Mouse (Mus musculus) spleen, adult 12 weeks (tissue): ENCODE measurements around the gene Tasp1.
"Not testable (repeated sequence)": the region's sequence is repeated elsewhere in the genome, so short reads cannot be mapped to it uniquely, and the experiment has no call there.

Experiments used
- DNase-seq: peaks from one replicate; pipeline ENCODE4 v3.0.0; 2022; ENCODE audit warnings: low spot score

Tasp1 gene

DNA sequence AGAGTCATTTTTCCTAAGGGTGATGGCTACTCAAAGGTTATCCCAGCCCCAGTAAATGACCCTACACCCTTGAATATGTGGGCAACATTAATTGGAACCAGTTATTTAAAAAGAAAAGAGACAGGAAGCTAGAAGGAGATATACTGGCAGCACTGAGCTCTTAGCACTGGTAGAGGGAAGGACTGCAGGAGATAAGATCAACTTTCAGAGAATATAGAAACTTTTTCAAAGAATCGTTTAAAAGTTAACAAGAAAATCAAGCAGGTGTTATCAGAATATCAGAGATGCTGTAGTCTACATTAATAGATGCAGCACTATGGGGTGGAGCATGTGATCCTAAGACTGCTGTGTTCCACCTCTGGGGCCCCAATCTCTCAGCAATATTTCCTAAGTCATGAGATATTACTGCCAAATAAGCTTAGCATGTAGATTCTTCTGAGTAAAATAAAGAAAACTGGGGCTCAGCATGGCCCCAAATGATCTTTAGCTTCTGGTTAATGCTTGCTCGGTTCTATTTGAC, 14.9 kb downstream of the Tasp1 start:
- no peak for DNase-seq

DNA sequence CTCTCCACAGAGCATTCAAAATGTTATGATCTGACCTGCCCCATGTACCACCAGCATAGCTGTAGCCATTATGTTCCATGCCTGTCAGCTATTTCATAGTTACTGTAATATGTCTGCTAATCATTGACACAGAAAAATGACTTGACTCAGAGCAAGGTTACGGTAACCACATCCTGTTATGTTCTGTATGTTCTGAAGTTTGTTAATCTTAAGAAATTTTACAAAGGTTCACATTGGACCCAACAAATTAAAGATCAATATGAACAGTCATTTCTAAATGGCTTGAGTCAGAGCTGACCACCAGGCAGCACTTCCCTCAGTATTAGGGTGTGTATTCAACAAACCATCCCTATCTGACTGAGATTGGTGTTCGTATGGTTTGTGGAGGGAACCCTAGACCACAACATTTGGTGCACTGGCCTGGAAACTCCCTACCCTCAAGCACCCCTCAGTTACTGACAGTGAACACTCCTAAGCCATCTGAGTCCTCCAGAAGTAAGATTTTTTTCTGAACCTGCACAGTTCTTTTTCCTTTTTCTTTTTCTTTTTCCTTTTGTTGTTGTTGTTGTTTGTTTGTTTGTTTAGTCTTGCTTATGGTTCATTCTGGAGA, 24.0 kb downstream of the Tasp1 start:
- no peak for DNase-seq

DNA sequence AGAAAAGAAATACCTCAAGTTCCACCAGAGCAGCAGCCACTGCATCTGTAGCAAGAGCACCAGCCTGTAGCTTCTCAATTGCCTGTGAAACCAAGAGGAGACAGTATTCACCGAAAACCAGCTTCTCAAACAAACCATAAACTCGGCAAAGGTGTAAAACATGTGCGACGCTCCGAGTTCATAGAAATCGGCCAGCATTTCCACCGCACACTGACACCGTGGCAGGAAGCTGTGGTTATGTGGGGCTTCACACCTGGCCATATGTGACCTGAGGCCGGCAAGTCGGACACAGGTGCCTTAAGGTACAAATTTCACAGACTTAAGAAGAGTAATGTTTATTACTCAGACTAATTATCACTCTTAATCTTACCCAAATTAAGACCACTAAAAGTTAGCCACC, 24.5 kb downstream of the Tasp1 start:
- DNase-seq, result no peak

DNA sequence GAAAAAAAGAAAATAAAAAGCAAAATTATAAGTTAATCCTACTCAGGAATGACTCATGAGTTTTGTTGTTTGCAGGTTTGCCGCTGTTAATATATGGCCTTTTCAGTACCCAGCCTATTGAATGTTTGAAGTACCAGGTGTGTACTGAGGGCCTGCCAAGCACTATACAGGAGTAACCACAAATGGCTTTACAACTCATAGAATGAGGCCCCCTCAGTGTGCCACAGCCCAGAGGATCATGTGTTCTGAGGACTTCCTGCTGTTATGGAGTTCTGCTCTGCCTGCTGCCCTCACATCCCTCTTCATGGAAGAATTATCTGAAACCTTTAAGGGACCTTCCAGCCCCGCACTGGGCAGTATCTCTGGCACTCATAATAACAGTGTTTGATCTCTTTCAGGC, 29.1 kb downstream of the Tasp1 start:
- DNase-seq, result no peak

DNA sequence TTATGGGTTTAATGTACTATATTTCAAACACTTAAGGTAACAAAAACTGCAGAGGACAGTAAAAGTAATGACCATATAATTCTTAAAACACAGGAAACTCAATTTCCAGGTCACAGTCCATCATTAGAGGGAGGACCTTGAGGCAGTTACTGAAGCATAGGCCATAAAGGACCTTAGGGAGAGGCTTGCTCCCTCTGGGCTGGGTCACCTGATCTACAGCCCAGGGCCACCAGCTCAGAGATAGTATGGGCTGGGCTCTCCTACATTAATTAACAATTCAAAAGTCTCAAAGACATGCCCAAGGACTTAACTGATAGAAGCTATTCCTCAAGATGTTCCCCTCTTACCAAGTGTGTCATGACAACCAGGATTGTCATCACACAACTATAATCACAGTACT, 29.8 kb downstream of the Tasp1 start:
- DNase-seq, result no peak

DNA sequence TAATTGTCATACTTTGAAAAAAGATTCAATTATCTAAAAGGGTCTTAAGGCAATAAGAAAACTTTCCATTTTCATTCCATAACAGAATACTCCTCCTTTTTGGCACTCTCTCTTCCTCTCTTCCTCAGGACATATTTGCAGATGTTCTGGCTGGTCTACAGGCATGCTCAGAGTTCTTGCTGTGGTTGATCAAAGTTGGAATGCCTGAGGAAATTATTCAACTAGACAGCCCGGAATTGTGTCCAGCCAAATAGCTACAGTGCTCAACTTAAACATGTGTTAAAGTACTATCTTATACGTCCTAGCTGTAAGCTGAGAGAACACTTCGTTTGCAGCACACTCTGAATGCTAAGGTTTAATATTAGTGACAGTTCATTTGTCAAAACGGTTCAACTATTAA, 41.7 kb downstream of the Tasp1 start:
- no peak for DNase-seq

DNA sequence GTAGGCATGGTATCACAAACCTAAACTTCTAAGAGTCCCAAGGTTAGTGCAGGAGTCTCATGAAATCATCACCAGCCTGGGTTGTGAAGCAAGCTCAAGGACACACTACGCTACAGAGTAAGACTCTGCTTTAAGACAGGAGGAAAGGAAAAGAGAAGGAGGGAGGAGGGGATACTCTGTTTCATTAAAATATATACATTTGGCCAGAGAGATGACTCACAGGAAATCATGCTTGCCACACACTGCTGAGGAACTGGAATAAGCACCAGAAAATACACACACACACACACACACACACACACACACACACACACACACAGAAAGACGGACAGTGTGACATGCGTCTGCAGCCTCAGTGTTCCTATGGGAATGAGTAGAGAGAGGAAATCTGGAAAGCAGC, 59.2 kb downstream of the Tasp1 start:
- DNase-seq, result no peak

DNA sequence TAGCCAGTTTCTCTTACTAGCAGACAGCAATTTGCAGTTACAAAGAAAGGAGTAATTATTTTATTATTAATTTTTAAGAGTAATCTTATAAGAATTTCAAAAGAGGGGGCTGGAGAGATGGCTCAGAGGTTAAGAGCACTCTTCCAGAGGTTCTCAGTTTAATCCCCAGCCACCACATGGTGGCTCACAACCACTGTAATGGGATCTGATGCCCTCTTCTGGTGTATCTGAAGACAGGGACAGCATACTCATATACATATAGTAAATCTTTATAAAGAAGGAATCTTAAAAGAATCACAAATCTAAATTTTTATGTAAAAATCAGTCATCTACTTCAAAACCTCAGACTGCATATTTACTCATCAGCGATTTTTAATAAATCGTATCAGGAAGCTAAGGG, 68.4 kb downstream of the Tasp1 start:
- no peak for DNase-seq

DNA sequence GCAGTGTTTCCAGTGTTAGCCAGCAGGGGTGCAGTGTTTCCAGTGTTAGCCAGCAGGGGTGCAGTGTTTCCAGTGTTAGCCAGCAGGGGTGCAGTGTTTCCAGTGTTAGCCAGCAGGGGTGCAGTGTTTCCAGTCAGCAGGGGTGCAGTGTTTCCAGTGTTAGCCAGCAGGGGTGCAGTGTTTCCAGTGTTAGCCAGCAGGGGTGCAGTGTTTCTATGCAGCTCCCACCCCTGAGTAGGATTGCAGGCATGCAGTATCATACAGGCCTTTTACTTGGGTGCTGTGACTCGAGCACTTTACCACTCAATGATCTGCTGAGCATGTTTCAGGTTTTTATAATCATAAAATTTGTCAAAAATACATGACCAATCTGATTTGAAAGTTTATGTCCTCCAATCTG, 76.7 kb downstream of the Tasp1 start:
- not testable (repeated sequence) for DNase-seq

DNA sequence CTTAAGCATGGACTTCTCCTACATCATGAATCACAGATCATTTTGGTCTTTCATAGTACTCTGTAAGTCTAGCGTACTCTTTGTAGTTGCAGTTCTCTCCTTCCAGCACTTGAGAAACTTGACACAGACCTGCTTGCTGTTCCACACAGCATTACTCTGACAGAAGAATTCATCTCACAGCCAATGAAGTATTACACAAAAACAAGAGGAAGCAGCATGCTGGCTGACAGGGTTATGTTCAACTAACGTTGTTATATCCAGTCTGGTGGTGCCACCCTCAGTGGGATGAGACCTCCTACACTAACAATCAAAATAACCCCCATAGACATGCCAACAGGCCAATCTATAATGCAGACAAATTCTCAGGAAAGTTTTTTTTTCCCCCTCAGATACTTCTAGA, 99.2 kb downstream of the Tasp1 start:
- no peak for DNase-seq

DNA sequence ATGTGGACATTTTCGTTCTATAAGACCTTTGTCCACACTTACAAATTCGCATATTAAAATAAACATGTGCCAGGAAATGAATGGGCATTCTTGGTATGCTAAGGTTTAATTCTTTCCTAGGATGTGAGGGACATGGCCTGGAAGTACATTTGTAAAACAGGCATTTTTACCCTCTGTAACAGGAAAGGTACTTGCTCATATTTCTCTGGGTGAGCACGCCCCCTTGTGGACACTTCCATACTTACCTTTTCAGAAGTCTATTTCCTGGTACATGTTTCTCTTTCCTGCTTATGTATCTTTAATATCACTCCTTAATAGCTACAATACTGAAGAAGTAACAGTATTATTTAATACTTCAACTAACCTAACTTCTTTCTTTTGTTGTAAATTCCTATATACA, 100.3 kb downstream of the Tasp1 start:
- DNase-seq, result no peak

DNA sequence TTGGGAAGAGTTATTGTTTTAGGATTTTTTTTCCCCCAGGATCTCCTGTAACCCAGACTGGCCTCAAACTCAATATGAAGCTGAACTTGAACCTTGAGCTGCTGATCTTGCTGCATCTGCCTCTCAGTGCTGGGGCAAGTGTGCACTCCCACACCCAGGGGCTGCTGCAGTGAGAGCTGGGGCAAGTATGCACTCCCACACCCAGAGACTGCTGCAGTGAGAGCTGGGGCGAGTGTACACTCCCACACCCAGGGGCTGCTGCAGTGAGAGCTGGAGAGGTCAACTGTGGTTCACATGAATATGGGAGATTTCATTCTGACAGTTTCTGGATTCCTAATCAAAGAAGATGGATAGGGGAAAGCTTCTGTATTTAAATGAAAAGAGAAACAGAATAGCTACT, 117.8 kb downstream of the Tasp1 start:
- no peak for DNase-seq

DNA sequence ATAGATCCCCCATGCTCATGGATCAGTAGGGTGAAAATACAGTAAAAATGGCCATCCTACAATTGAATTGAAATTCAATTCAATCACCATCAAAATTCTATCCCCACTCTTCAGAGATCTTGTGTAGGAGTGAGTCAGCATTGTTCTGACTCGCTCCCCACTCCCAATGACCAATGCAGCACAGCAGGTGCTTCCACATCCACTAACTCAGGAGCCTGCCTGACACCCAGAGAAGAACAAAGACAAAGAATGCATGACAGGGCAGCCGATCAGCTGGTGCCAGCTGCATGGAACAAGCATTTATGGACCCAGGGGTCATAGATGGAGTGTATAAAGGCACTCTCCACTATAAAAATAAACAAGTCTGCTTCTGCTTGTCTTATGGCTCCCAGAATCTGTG, 129.0 kb downstream of the Tasp1 start:
- no peak for DNase-seq

DNA sequence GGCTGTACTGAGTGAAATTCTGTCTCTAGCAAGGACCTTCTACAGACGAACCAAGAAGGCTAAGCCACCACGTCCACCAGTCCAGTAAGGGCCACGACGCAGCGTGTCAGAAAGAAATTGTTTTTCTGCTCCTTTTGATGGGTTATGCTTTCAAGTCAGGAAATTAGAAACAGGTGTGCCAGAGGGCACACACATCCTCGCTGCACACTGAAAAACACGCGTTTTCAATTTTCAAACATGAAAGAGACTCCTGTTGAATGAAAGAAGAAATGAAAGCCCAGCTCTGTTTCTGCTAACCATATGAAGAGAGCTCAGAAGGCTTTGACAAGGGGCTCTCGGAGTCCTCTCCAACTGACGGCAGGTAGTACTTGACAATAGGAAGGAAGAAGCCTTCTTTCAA, 132.0 kb downstream of the Tasp1 start:
- DNase-seq, result no peak

DNA sequence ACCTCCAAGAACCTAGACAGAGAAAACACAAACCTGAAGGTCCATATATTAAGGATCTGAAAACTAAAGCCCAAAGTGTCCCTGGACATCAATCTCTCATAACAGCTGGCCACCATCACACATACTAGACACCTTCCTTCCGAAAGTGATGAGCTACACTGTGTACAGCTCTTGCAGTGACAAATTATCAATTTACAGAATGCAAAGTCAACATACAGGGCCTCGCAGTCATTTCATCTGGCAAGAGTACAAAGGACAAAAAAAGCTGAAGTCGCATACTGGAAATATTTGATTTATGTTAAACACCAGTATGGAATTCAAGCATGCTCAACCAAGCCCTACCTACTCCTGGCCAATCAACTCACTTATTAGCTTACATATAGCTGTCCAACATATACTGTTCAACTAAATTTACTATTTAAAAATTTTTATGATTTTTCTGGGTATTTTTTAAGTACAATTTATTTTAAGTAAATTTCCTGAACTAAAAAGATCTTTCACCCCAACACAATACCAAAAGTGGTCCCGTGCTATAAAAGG, 132.5 kb downstream of the Tasp1 start:
- no peak for DNase-seq

DNA sequence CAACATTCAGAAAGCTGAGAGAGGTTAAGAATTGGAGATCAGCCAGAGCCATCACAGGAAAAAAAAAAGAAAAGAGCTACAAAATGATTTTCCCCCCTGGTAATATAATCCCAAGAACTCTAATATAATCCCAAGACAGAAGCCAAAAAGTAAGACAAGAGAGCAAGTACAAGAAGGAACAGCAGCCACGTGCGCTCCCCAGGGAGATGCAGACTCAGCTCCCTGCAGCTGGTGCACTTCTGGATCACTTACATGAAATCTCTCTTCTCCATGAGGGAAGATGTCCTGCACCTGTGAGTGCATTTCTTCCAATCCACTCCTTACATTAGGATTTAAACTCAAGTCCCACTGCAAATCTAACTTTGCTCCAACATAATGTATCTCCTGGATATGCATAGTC, 134.4 kb downstream of the Tasp1 start:
- no peak for DNase-seq

DNA sequence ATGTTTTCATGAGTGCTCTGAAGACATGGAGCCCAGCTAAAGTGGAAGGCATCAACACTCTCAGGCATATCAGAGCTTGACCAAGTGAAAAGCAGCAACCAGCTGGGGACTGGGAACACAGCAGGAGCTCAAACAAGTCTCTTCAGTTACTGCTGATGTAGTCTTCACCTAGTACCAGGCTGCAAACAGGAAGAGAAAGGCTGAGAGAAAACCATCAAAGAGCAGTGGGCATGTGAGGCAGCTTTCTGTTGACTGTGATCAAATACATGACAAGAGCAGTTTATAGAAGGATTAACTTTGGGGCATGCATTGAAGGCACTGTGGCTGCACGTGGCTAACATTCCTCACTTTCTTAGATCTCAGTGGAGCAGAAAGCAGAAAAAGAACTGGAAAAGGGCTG, 141.7 kb downstream of the Tasp1 start:
- DNase-seq, result no peak

DNA sequence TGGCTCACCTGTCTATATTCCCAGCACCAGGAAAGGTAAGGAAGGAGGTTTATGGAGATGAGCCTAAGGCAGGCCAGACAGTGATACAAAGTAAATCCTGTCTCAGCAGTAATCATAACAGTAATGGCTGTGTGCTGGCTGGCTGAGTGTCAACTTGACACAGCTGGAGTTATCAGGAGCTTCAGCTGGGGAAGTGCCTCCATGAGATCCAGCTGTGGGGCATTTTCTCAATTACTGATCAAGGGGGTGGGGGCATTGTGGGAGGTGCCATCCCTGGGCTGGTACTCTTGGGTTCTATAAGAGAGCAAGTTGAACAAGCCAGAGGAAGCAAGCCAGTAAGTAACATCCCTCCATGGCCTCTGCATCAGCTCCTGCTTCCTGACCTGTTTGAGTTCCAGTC, 145.2 kb downstream of the Tasp1 start:
- not testable (repeated sequence) for DNase-seq

DNA sequence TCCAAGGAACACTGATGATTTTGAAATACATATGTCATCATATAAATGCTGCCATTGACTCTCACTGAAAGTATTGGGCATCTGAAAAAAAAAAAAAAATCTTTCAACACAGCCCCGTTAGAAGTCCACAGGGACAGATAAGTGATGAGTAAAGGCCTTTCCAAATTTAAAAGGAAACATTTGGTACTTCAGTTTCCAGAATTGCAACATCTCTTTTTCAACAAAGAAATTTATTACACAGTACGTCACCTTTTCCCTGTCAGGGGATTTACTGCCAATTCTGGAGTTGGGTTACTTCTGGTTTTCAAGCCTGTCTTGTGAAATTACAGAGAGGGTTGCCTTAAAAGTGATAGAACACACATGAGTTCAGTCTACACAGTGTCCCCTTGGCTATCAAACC, 146.8 kb downstream of the Tasp1 start:
- no peak for DNase-seq

DNA sequence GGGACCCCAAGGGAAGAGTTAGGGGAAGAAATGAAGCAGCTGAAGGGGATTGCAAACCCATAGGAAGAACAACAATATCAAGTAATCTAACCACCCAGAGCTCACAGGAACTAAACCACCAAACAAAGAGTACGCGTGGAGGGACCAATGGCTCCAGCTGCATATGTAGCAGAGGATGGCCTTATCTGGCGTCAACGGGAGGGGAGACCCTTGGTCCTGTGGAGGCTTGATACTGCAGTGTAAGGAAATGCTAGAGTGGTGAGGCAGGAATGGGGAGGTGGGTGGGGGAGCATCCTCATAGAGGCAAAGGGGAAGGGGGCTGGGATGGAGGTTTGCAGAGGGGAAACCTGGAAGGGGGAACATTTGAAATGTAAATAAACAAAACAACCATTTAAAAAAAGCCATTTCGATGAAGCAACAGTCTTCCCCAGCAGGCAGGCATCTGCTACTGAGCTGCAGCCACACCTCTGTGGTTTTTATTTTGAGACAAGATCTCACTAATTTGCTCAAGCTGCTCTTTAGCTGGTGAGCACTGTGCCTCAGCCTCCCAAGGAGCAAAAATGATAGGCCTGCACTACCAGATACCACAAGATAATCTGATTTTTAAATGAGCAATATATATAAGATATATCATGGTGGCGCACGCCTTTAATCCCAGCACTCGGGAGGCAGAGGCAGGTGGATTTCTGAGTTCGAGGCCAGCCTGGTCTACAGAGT, 160.0 kb downstream of the Tasp1 start:
- no peak for DNase-seq

DNA sequence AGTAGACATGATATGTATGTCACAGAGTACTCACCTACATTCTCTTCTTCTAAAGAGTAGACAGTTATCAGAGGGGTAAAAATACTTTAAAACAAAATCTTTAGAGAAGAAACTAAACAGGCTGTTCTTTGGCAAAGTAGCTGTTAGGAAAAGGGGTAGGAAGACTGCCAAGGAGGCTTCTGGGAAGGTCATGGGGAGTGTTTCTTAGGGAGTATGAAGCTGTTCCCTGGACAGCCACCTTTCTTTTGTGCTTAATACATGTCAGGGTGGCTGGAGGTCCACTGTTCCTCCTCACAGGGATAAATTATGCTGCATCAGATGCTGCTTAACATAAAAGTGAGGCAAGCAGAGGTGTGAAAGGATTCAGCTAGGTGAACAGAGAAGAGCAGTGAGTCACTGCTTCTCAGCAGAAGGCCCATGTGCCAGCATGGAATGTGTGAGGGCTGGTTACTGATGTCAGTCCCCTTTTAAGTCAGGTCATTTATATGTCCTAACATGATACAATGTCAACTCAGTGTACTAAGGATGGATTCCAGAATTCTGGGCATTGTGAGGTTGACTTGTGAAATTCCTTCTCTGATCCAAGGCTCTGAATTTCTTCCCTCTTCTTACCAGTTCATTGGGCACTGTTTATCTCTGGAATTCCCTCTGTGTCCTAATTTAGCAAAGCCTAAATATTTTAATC, 175.1 kb downstream of the Tasp1 start:
- DNase-seq, result no peak

DNA sequence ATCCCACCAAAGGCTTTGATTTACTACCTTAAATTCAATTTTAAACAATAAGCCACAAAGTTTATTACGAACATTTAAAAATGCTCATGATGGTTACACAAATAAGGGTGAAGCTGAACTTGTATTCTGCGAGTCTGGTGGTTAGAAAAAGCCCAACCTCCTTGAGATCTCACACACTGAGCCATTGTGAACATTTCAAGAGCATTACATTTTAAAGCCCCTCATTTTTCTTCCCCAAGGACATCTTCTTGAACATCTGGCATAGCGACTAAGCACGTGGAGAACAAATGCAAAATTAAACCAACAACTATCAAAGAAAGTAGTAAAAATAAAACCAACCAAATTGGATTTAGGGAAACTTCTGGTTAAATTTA, 182.4 kb downstream of the Tasp1 start:
- no peak for DNase-seq

DNA sequence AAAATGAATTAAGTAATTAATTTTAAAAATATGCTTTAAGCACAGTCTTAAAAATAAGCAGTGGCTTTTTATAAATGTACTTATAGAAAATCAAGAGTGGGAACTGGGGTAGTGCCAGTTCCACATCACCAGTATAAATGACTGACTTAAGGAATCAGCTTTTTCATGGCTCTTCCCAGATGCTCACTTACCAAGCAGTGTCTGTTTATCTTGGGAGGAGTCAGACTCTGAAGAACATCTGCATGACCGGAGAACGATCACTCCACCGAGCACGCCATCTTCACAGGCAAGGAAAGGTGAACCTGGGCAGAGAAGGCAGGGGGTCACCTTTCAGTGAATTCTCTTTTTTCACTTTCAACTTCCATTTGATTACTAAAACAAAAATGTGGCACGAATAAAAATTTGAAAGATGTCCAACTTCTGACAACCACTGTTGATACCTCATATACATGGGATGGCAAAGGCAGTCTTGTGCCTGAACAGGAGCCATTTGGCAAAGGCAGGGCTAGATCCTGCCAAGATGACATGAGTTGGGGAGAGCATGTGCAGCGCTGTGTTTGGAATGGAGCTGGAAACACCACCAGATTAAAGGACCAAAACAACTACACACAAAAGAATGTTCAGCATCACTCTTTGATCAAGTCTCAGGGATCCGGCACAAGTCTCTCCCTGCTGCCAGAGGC, 182.9 kb downstream of the Tasp1 start:
- no peak for DNase-seq
